Mouse (Mus musculus) cerebellum, adult 2 months (tissue): ENCODE results near the gene Coro1c.

ENCODE experiments used
- CTCF ChIP-seq: fragments of 200-500 bp; IDR thresholded peaks from 2 replicates; pipeline ENCODE4 v1.5.1; 2011; ENCODE audit warnings: low read depth, mild to moderate bottlenecking, control low read depth, low read length, moderate library complexity, borderline replicate concordance; ENCODE audit not compliant: insufficient read depth
- POLR2A ChIP-seq: fragments of 200-500 bp; IDR thresholded peaks from 2 replicates; pipeline ENCODE4 v1.6.1; 2011; ENCODE audit warnings: low read length, control low read depth, borderline replicate concordance; ENCODE audit not compliant: insufficient read depth

DNA sequence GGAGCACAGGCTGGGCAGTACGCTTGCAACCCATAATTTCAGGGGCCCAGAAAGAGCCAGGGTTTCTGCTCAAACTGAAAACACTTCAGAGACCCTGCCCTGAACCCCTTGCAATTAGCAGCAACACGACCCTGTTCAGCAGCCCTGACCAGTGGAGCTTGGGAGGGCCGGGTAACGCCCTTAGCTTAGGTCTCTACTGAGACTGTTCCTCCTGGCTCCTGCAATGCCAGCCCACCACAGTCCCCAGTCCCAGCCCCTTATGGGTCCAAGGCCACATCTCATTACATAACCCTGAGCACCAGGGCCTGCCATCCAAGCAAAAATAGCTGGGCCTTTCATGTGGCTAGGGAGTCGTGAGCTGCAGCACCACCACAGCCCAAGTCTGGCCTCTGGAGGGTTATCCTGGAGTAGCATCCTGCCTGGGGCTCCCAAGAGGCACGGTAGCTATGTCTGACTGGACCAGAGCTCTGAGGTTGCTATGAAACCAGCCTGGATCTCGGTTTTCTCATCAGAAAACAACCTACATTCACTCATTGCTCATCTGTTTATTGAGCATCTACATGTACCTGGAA is 104.1 kb downstream of the Coro1c start:
- no peak for TF ChIP-seq CTCF
- no peak for TF ChIP-seq POLR2A
